In the genomic region with DNA sequence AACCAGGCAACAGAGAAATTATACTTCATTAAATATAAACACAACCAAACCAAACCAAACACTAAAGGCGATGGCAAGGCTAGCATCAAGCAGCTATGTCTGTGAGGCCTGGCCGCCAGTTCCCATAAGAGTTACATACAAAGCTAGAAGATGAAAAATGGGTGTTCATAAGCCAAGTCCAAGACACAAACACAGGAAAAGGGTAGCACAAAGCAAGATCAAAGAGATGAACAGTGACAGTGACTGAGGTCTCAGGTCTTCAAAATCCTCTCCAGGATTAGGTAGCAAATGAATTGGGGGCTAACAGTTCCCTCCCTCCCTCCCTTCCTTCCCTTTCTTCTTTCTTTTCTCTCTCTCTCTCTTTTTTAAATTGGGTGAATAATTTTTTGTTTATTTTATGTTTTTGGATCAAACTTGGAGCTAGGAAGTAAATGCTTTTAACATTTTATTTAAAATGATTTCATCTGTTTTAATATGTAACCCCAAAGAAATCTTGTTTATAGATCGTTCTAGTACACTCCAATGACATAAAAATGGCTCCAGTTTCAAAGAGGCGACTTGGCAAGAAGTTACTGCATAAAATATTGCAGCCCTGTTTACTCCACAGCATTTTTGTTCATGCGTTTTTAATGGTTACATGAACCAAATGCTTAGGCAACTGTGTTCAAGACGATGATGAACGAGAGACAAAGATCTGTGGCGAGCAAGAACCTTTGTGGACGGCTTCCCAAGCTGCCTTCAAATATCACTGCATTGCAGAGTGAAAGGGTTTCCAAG, we compare ENCODE assay signal across 14 mouse cellular contexts.
DNase-seq lines count a peak whose midpoint lies in the region; ATAC-seq and TF ChIP-seq lines count a peak whose summit lies in the region.
"Had no signal": no experiment of that assay in that cellular context is flagged by ENCODE, and none has a peak within 500 bp of the region (broad histone marks: within the 10 kb centered on the region; RNA-seq: fewer than 3 reads in every experiment).

No protein-coding gene starts in this region.

- DNase-seq in layer of hippocampus, adult 2 months (ENCODE audit: low spot score in 2 of 2) = no peak
- DNase-seq in layer of hippocampus, adult 11-12 months (ENCODE audit: low spot score) = no peak
- no peak for DNase-seq in forebrain, embryonic 14.5 days (ENCODE audit: low spot score)
- peak; percentile 52 for DNase-seq in kidney, postnatal 14 days
- DNase-seq in spleen, adult 18-20 months = no peak
- DNase-seq: adrenal gland, adult 2 months; cerebellum, postnatal 36 days; gastrocnemius, adult 2 months; thymus, postnatal 4 days had no signal

- H3K9ac ChIP-seq in forebrain, embryonic 14.5 days (ENCODE audit: low read length) = no peak overlapping the region
- no peak overlapping the region for H3K9ac ChIP-seq in midbrain, embryonic 15.5 days
- H3K9ac ChIP-seq: hindbrain, embryonic 14.5 days had no signal

- 84% methylated on average over 9 of the region's 9 CpGs for WGBS in forebrain, embryonic 14.5 days
- whole genome bisulfite sequencing in midbrain, embryonic 15.5 days = 88% methylated on average over 9 of the region's 9 CpGs

- no peaks in the 10 kb centered on the region for H3K9me3 ChIP-seq in forebrain, embryonic 14.5 days (replicated peaks; ENCODE audit: control insufficient read depth, low read length)
- H3K9me3 ChIP-seq in midbrain, embryonic 15.5 days = no peaks in the 10 kb centered on the region

- no peak for TF ChIP-seq CTCF in layer of hippocampus, adult 2 months (conservative IDR thresholded peaks at IDR 0.05)

- peaks cover 18% of the 10 kb centered on the region for H3K4me1 ChIP-seq in forebrain, embryonic 14.5 days (ENCODE audit: control insufficient read depth, insufficient read depth, low read length)
- 0 out of 2 replicates have a peak, but pooled peaks cover 2% of the 10 kb centered on the region for H3K4me1 ChIP-seq in midbrain, embryonic 15.5 days

- H3K27ac ChIP-seq in layer of hippocampus, adult 2 months = peak overlapping the region; percentile 79
- H3K27ac ChIP-seq in forebrain, embryonic 14.5 days (ENCODE audit: low read depth, low read length) = peak overlapping the region; percentile 75
- 0 out of 2 replicates have a peak overlapping the region, but pooled peaks have one; percentile 41 for H3K27ac ChIP-seq in midbrain, embryonic 15.5 days
- H3K27ac ChIP-seq: hindbrain, embryonic 14.5 days had no signal

- ATAC-seq in forebrain, embryonic 14.5 days = peak; percentile 43
- 0 out of 2 replicates have a peak, but pooled peaks have one; percentile 6 for ATAC-seq in midbrain, embryonic 15.5 days (replicated peaks)
- no peak for ATAC-seq in monocyte, adult 5-6 weeks (replicated peaks; ENCODE audit: insufficient number of reproducible peaks, low FRiP score, low TSS enrichment, poor library complexity, severe bottlenecking)

- H3K4me2 ChIP-seq in forebrain, embryonic 14.5 days (ENCODE audit: low read length) = no peak overlapping the region
- no peak overlapping the region for H3K4me2 ChIP-seq in midbrain, embryonic 15.5 days
- H3K4me2 ChIP-seq: heart, embryonic 11.5 days; hindbrain, embryonic 14.5 days had no signal

- H3K36me3 ChIP-seq in forebrain, embryonic 14.5 days (ENCODE audit: control insufficient read depth, insufficient read depth, low read length) = no peaks in the 10 kb centered on the region
- H3K36me3 ChIP-seq in midbrain, embryonic 15.5 days (replicated peaks) = no peaks in the 10 kb centered on the region

- no peak overlapping the region for H3K4me3 ChIP-seq in layer of hippocampus, adult 2 months
- H3K4me3 ChIP-seq in forebrain, embryonic 14.5 days (ENCODE audit: low read depth, low read length) = no peak overlapping the region
- H3K4me3 ChIP-seq in midbrain, embryonic 15.5 days = no peak overlapping the region
- H3K4me3 ChIP-seq: gastrocnemius, adult 2 months had no signal

- H3K27me3 ChIP-seq in forebrain, embryonic 14.5 days (replicated peaks; ENCODE audit: control insufficient read depth, insufficient read depth, low read length) = no peaks in the 10 kb centered on the region
- H3K27me3 ChIP-seq in midbrain, embryonic 15.5 days (replicated peaks) = no peaks in the 10 kb centered on the region
- H3K27me3 ChIP-seq: CH12.LX had no signal
